Mouse (Mus musculus) c-Kit-positive CD71-negative TER-119-negative erythroid progenitor cells, embryonic 14.5 days (primary cell): ENCODE measurements around the gene Nudcd3.

ENCODE experiments used
- DNase-seq: peaks from one replicate; pipeline ENCODE4 v3.0.0-alpha.2; 2013; ENCODE audit warnings: low read depth

Nudcd3 gene

GRCm38 (mm10) chr11:6177781-6178420 lies 22.3 kb downstream of the Nudcd3 start:
- DNase-seq: no peak

DNA sequence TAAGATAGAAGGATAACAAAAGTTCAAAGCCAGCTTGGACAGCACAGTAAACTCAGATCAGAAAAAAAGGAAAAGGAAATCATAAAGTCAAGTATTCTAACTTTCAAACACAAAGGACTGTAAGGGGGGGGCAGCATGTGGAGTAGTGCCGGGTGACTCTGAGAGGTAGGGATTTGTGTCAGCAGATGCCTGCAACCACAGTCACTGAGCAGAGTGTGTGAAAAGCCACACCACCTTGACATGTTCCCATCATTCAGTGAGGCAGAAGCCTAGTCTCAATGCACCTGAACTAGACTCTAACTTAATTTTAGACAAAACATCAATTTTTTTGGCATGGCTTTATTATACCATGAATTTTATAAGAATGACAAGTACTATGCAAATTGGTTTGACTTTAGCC lies 24.7 kb downstream of the Nudcd3 start:
- DNase-seq: no peak

- no peak for DNase-seq
Measured at GRCm38 (mm10) chr11:6174719-6175118, 25.5 kb downstream of the Nudcd3 start.

GRCm38 (mm10) chr11:6169041-6169663 lies 31.1 kb downstream of the Nudcd3 start:
- no peak for DNase-seq

DNA sequence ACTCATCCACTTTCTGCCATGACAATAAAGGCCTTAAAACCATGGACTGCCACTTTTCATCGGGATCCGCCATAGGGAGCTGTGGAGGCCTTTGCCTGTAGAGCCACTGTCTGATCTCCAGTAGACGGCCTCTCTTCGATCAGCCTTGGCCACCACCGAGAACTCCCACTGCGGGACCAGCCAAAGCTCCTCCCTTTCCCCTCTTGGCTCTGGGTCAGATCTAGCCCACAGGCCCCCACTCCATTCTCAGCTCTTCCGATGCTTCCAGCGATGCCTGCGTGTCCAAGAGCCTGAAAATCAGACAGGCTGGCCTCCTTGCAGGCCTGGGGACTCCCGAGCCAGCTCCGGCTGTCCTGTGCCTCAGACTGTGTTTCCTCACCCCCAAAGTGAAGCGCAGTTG lies 33.9 kb downstream of the Nudcd3 start:
- DNase-seq: no peak

DNA sequence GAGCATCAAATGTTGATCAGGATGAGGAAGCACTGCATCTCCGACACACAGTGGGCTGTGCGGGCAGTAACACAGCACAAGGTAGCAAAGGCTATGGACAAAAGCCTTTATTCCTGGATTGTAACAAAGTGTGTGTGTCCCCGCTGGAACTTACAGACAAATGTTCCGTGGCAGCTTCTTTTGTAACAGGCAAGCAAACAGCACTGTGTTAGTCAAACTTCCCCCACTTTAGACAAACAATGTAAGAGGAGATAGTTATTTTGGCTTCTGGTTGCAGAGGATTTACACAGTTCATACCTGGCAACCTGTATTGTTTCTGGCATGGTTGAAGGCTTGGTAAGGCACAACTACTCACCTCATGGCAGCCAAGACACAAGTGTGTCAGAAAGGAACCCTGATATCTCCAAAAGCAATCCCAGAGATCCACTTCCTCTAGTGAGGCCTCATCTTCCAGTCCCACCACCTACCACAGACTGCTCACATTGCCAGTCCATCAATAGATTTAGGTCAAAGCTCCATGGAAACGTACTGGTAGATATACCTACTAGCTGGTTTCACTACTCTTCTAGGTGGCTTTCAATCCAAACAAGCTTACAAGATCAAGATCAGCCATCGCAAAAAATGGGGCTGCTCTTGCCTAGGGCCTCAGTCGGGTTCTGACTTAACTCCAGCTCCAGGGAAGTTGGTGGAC lies 34.7 kb downstream of the Nudcd3 start:
- DNase-seq: no peak

DNA sequence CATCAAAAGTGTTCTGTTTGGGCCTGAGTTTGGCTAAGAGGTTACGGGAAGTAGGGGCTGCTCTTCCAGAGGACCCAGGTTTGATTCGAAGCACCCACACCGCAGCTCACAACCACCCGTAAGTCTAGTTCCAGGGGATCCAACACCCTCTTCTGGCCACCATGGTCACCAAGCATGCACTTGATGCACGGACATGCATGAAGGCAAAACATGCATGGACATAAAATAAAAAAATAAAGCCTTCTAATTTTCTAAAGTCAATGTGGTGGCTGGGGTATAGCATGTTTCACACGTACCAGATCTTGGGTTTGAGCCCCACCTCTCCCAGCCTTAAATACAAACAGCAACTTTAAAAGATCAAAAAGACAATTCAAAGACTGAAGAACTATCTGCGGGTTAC lies 35.4 kb downstream of the Nudcd3 start:
- no peak for DNase-seq

DNA sequence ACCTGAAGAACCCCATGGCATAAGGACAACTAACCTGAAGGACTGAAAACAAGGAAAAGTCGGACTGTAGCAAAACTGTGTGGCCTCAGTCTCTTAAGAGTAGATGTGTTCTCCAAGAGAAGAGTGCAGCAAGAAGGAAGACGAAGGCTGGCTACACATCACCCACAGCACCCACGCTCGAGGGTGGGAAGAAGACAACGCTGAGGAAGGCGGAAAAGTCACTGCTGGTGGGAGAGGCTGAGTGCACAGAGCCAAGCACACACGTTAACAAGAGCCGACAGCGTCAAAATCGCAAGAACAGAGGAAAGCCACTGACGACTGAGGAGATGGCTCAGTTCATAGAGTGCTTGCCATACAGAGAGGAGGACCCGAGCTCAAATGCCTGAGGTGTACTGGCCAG lies 36.5 kb downstream of the Nudcd3 start:
- no peak for DNase-seq

- no peak for DNase-seq
Measured at GRCm38 (mm10) chr11:6163062-6163461, 37.2 kb downstream of the Nudcd3 start.

- no peak for DNase-seq
Measured at GRCm38 (mm10) chr11:6161549-6161948, 38.7 kb downstream of the Nudcd3 start.

- no peak for DNase-seq
Measured at GRCm38 (mm10) chr11:6160663-6161271, 39.4 kb downstream of the Nudcd3 start.

- DNase-seq: no peak
Measured at GRCm38 (mm10) chr11:6159704-6160275, 40.4 kb downstream of the Nudcd3 start.

GRCm38 (mm10) chr11:6158515-6158914 lies 41.7 kb downstream of the Nudcd3 start:
- no peak for DNase-seq

GRCm38 (mm10) chr11:6157119-6157518 lies 43.1 kb downstream of the Nudcd3 start:
- DNase-seq: no peak

DNA sequence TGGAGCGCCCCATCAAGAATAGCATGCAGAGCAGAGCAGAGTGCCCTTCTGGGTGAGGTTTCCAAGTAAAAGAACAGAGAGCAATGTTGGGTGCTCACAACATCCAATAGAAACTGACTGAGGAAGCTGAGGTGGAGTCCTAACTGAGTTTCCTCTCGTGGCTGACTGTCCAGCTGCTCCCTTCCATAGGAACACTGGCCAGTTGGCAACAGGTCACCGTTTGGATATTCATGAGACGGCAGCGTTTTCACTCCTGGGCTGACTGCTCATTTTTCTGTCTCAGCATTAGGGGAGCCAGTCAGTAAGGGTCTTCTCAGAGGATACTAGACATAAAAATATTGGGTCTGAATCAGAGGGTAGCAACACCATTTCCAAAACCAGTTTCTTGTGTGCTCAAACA lies 43.6 kb downstream of the Nudcd3 start:
- DNase-seq: no peak

DNA sequence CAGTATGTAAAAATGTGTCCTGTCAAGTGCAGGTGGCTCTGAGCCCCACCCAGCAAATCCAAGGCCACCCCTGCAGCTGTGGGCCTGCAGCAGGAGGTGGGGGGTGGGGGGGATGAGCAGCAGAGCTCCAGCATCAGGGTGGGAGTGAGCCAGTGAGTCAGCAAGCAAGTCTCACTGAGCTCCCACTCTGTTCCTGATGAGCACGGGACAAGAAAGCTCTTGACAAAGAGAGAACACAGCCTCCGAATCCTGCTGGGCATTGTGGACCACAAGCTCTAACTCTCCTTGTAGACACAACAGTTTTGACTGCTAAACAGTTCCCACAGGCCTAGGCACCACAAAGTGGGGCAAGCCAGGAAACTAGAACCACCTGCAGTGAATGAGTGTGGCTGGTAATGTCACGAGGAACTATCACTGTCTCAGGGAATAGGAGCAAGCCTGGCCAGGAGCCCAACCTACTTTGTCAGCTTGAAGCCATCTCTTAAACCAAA lies 46.0 kb downstream of the Nudcd3 start:
- no peak for DNase-seq

GRCm38 (mm10) chr11:6152864-6153263 lies 47.4 kb downstream of the Nudcd3 start:
- DNase-seq: no peak

GRCm38 (mm10) chr11:6138233-6138950 lies 61.8 kb downstream of the Nudcd3 start:
- no peak for DNase-seq

GRCm38 (mm10) chr11:6132886-6133285 lies 67.3 kb downstream of the Nudcd3 start:
- DNase-seq: no peak

- no peak for DNase-seq
Measured at GRCm38 (mm10) chr11:6130578-6130977, 69.6 kb downstream of the Nudcd3 start.

- DNase-seq: no peak
Measured at GRCm38 (mm10) chr11:6123605-6124120, 76.6 kb downstream of the Nudcd3 start.

- DNase-seq: no peak
Measured at GRCm38 (mm10) chr11:6122631-6123030, 77.6 kb downstream of the Nudcd3 start.
